Mouse (Mus musculus): ENCODE measurements around the gene Tbc1d5. TPM values are rescaled to one million over a fixed set of nuclear protein-coding genes. Genes with fewer than 3 reads are reported as not detected.

Tbc1d5 gene
- polyA plus RNA-seq, 1 experiment from 2014 or later = 11.3 TPM

- H3K4me2 ChIP-seq = no peak overlapping the region
- no peak for DNase-seq (ENCODE audit: low spot score)
- no peak for ATAC-seq (replicated peaks; ENCODE audit: low FRiP score)
- no peaks in the 10 kb centered on the region for H3K36me3 ChIP-seq (ENCODE audit: control insufficient read depth, insufficient read depth, low read length)
- no peaks in the 10 kb centered on the region for H3K9me3 ChIP-seq (ENCODE audit: control insufficient read depth, low read length)
- H3K4me1 ChIP-seq (replicated peaks; ENCODE audit: control insufficient read depth, insufficient read depth, low read length) = no peaks in the 10 kb centered on the region
- H3K27ac ChIP-seq (ENCODE audit: low read depth, low read length) = no peak overlapping the region
- H3K9ac ChIP-seq (ENCODE audit: low read depth, low read length) = no peak overlapping the region
- H3K27me3 ChIP-seq (replicated peaks; ENCODE audit: control insufficient read depth, insufficient read depth, low read length) = no peaks in the 10 kb centered on the region
- no peak overlapping the region for H3K4me3 ChIP-seq (ENCODE audit: low read depth, low read length)
- WGBS = 81% methylated on average over 2 of the region's 2 CpGs
Measured at GRCm38 (mm10) chr17:51194787-51195186, 15.6 kb upstream of the Tbc1d5 start.

DNA sequence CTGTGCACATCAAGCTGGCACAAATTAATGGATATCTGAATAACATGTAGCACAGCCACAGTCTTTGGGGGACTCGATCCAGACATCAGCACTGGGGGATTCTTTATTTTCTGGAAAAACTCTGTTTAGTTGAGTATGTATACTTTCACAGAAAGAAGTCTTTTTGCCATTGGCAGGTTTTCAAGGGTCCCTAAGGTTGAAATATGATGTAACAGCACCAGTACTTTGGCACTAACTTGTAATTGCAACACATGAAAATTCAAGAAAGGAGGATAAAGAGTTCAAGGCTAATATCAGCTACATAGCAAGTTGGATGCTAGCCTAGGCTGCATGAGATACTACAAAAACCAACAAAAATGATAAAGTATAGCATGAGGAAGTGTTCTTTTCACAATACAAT lies 12.2 kb upstream of the Tbc1d5 start:
- Histone ChIP-seq H3K27me3 (replicated peaks; ENCODE audit: control insufficient read depth, insufficient read depth, low read length) (no peaks in the 10 kb centered on the region), H3K27ac (ENCODE audit: low read depth, low read length) (no peak overlapping the region)
- WGBS = 91% methylated on average over 1 of the region's 1 CpGs

DNA sequence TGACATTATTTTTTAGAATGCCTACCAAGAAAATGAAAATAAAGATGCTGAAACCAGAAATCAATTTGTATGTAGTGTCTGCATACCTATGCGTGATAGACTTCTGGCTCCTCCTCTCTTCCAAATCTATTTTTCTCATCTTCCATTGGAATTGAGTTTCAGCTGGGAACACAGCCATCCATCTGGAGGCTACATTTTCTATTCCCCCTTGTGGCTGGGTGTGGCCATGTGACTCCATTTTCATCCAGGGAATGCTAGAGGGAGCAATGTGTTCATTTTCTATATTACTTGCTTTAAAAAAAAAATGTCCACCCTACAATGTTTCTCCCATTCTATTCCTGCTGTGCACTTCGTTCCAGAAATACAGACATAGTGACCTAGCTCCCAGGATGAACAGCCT lies 3.6 kb upstream of the Tbc1d5 start:
- no peak overlapping the region for H3K4me3 ChIP-seq (ENCODE audit: low read depth, low read length)
- H3K9me3 ChIP-seq (ENCODE audit: control insufficient read depth, low read length) = no peaks in the 10 kb centered on the region
- no peak overlapping the region for H3K9ac ChIP-seq (ENCODE audit: low read depth, low read length)
- no peak overlapping the region for H3K27ac ChIP-seq (ENCODE audit: low read depth, low read length)
- H3K4me2 ChIP-seq = no peak overlapping the region
- ATAC-seq (replicated peaks; ENCODE audit: low FRiP score) (no peak), DNase-seq (ENCODE audit: low spot score) (no peak)
- 77% methylated on average over 2 of the region's 2 CpGs for WGBS
- no peaks in the 10 kb centered on the region for H3K27me3 ChIP-seq (replicated peaks; ENCODE audit: control insufficient read depth, insufficient read depth, low read length)
- H3K36me3 ChIP-seq (ENCODE audit: control insufficient read depth, insufficient read depth, low read length) = no peaks in the 10 kb centered on the region
- H3K4me1 ChIP-seq (replicated peaks; ENCODE audit: control insufficient read depth, insufficient read depth, low read length) = no peaks in the 10 kb centered on the region

More for the DNA sequence above, 12.2 kb upstream of the Tbc1d5 start:
- H3K9me3 ChIP-seq (ENCODE audit: control insufficient read depth, low read length) = no peaks in the 10 kb centered on the region
- H3K9ac ChIP-seq (ENCODE audit: low read depth, low read length) = no peak overlapping the region
- H3K4me3 ChIP-seq (ENCODE audit: low read depth, low read length) = no peak overlapping the region
- H3K4me2 ChIP-seq = no peak overlapping the region
- H3K4me1 ChIP-seq (replicated peaks; ENCODE audit: control insufficient read depth, insufficient read depth, low read length) = no peaks in the 10 kb centered on the region
- H3K36me3 ChIP-seq (ENCODE audit: control insufficient read depth, insufficient read depth, low read length) = no peaks in the 10 kb centered on the region
- no peak for ATAC-seq (replicated peaks; ENCODE audit: low FRiP score)
- DNase-seq (ENCODE audit: low spot score) = no peak

DNA sequence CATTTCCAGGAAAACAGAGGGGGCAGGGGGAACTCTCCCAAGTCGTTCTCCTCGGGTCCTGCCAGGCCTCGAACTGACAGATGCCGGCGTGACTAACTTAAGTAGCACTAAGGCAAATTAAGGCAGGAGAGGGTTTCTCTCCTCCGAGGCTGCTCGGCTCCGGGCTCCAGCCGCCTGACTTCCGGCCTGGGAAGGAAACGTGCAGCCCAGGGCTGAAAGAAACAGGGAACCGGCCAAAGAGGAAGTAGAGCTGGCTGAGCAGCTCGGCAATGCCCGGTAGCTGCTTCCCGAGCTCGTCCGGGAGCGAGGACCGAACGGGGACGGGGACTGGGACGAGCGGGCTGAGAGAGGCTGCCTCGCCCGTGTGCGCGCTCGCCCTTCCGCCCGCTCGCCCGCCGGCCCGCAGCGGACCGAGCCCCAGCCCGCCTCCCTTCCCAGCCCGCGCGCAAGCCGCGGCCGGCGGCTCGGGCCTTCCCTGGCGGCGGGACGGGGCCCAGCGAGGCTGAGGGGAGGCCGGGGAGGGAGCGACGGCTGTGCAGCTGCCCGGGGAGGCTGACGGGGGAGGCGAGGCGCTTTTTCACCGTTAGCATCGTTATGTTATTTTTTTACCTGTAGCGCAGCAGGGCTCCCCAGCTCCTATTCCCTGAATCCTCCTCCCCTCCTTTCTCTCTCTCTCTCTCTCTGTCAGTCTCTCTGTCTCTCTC lies 509 bp downstream of the Tbc1d5 start:
- Histone ChIP-seq H3K4me3 (ENCODE audit: low read depth, low read length) (peak overlapping the region; percentile 87), H3K4me1 (replicated peaks; ENCODE audit: control insufficient read depth, insufficient read depth, low read length) (no peaks in the 10 kb centered on the region), H3K36me3 (ENCODE audit: control insufficient read depth, insufficient read depth, low read length) (no peaks in the 10 kb centered on the region), H3K9me3 (ENCODE audit: control insufficient read depth, low read length) (no peaks in the 10 kb centered on the region), H3K9ac (ENCODE audit: low read depth, low read length) (peak overlapping the region; percentile 99), H3K4me2 (peak overlapping the region; percentile 83), H3K27me3 (replicated peaks; ENCODE audit: control insufficient read depth, insufficient read depth, low read length) (no peaks in the 10 kb centered on the region), H3K27ac (ENCODE audit: low read depth, low read length) (peak overlapping the region; percentile 98)
- DNase-seq (ENCODE audit: low spot score) (peak; percentile 78), ATAC-seq (replicated peaks; ENCODE audit: low FRiP score) (peak; percentile 73)
- WGBS = under 1% methylated on average over 56 of the region's 59 CpGs

DNA sequence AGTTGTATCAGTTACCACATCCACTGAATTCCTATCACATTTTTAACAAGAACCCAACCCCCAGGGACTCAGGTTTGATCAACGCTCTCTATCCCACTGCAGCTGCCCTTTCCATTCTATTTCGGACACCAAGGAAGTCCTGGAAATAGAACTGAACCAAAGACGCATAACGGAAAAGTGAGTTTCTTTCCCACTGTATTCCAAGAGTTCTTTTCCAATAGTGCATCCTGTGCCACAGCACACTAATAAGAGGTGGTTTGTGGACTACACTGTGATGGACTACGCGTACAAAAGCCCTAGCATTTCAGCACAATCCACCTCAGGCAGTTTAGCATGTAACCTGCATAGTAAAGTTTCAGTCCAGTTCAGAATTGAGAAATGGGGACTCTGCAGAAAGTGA lies 1.2 kb downstream of the Tbc1d5 start:
- H3K4me2 ChIP-seq = peak overlapping the region; percentile 83
- peak overlapping the region; percentile 98 for H3K27ac ChIP-seq (ENCODE audit: low read depth, low read length)
- peak overlapping the region; percentile 87 for H3K4me3 ChIP-seq (ENCODE audit: low read depth, low read length)
- H3K36me3 ChIP-seq (ENCODE audit: control insufficient read depth, insufficient read depth, low read length) = no peaks in the 10 kb centered on the region
- H3K27me3 ChIP-seq (replicated peaks; ENCODE audit: control insufficient read depth, insufficient read depth, low read length) = no peaks in the 10 kb centered on the region
- no peak for DNase-seq (ENCODE audit: low spot score)
- H3K4me1 ChIP-seq (replicated peaks; ENCODE audit: control insufficient read depth, insufficient read depth, low read length) = no peaks in the 10 kb centered on the region
- ATAC-seq (replicated peaks; ENCODE audit: low FRiP score) = 0 out of 2 replicates have a peak, but pooled peaks have one; percentile 11
- no peaks in the 10 kb centered on the region for H3K9me3 ChIP-seq (ENCODE audit: control insufficient read depth, low read length)
- peak overlapping the region; percentile 99 for H3K9ac ChIP-seq (ENCODE audit: low read depth, low read length)
- WGBS = 44% methylated on average over 6 of the region's 6 CpGs

DNA sequence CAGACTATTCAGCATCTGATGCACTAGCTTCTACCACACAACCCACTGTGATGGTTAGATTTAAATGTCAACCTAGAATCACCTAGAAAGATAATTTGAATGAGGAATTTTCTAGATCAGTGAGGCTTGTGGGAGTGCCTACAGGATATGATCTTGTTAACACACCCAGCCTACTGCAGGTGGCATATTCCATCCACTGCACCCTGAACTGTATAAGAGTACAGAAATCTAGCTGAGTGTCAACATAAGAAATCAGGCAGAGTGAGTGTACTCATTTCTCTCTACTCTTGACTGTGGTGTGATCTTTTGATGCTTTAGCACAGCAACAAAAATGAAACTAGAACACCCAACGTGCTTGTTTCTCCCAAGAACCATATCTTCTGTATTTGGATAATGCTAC lies 6.8 kb downstream of the Tbc1d5 start:
- DNase-seq (ENCODE audit: low spot score) (no peak), ATAC-seq (replicated peaks; ENCODE audit: low FRiP score) (no peak)
- Histone ChIP-seq H3K27ac (ENCODE audit: low read depth, low read length) (no peak overlapping the region), H3K9ac (ENCODE audit: low read depth, low read length) (no peak overlapping the region), H3K4me2 (no peak overlapping the region), H3K4me3 (ENCODE audit: low read depth, low read length) (no peak overlapping the region), H3K36me3 (ENCODE audit: control insufficient read depth, insufficient read depth, low read length) (no peaks in the 10 kb centered on the region), H3K27me3 (replicated peaks; ENCODE audit: control insufficient read depth, insufficient read depth, low read length) (no peaks in the 10 kb centered on the region), H3K9me3 (ENCODE audit: control insufficient read depth, low read length) (no peaks in the 10 kb centered on the region), H3K4me1 (replicated peaks; ENCODE audit: control insufficient read depth, insufficient read depth, low read length) (no peaks in the 10 kb centered on the region)
- WGBS = 82% methylated on average over 1 of the region's 1 CpGs

DNA sequence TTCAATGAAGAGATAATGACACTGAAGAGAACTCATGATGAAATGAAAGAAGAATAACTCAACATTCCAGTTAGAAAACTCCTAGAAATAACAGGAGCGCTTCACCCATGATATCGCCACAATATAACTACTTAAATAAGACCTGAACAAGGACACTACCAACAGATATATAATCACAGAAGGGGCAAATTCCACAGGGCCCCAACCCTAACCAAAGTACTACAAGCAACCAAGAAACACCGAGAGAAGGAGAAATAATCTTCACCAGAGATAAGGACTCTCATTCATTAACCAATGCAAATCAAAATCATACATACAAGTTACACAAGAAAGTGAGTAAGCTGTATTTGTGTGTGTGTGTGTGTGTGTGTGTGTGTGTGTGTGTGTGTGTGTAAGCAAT lies 7.6 kb downstream of the Tbc1d5 start:
- Histone ChIP-seq H3K4me2 (no peak overlapping the region), H3K9ac (ENCODE audit: low read depth, low read length) (no peak overlapping the region), H3K4me3 (ENCODE audit: low read depth, low read length) (no peak overlapping the region), H3K27me3 (replicated peaks; ENCODE audit: control insufficient read depth, insufficient read depth, low read length) (no peaks in the 10 kb centered on the region), H3K27ac (ENCODE audit: low read depth, low read length) (no peak overlapping the region), H3K4me1 (replicated peaks; ENCODE audit: control insufficient read depth, insufficient read depth, low read length) (no peaks in the 10 kb centered on the region), H3K36me3 (ENCODE audit: control insufficient read depth, insufficient read depth, low read length) (no peaks in the 10 kb centered on the region), H3K9me3 (ENCODE audit: control insufficient read depth, low read length) (no peaks in the 10 kb centered on the region)
- no peak for DNase-seq (ENCODE audit: low spot score)
- WGBS = 78% methylated on average over 3 of the region's 3 CpGs
- no peak for ATAC-seq (replicated peaks; ENCODE audit: low FRiP score)

DNA sequence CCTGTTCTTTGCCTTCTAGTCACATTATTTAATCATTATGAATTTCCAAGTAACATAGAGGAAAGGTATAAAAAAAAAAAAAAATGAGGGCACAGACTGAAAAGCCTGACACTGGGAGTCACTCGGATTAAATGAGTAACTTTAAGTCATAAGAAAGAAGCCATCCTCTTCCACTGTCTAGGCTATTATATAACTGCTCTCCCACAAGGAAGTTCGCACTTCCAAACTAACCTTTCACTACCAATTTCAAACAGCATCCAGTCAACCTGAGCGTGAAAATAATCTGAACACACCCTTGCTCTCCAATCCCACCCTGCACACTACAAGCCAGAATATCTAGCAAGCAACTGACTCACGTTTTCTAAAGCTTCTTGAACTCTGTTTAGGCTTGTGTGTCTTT lies 9.2 kb downstream of the Tbc1d5 start:
- no peaks in the 10 kb centered on the region for H3K27me3 ChIP-seq (replicated peaks; ENCODE audit: control insufficient read depth, insufficient read depth, low read length)
- no peak overlapping the region for H3K4me3 ChIP-seq (ENCODE audit: low read depth, low read length)
- no peak for DNase-seq (ENCODE audit: low spot score)
- H3K27ac ChIP-seq (ENCODE audit: low read depth, low read length) = no peak overlapping the region
- no peak overlapping the region for H3K4me2 ChIP-seq
- 78% methylated on average over 4 of the region's 4 CpGs for WGBS
- no peaks in the 10 kb centered on the region for H3K4me1 ChIP-seq (replicated peaks; ENCODE audit: control insufficient read depth, insufficient read depth, low read length)
- H3K9ac ChIP-seq (ENCODE audit: low read depth, low read length) = no peak overlapping the region
- no peaks in the 10 kb centered on the region for H3K36me3 ChIP-seq (ENCODE audit: control insufficient read depth, insufficient read depth, low read length)
- ATAC-seq (replicated peaks; ENCODE audit: low FRiP score) = no peak
- H3K9me3 ChIP-seq (ENCODE audit: control insufficient read depth, low read length) = no peaks in the 10 kb centered on the region

GRCm38 (mm10) chr17:51162366-51162765 lies 16.8 kb downstream of the Tbc1d5 start:
- Histone ChIP-seq H3K9me3 (ENCODE audit: control insufficient read depth, low read length) (no peaks in the 10 kb centered on the region), H3K9ac (ENCODE audit: low read depth, low read length) (no peak overlapping the region), H3K27me3 (replicated peaks; ENCODE audit: control insufficient read depth, insufficient read depth, low read length) (no peaks in the 10 kb centered on the region), H3K4me2 (no peak overlapping the region), H3K4me3 (ENCODE audit: low read depth, low read length) (no peak overlapping the region), H3K27ac (ENCODE audit: low read depth, low read length) (no peak overlapping the region), H3K36me3 (ENCODE audit: control insufficient read depth, insufficient read depth, low read length) (no peaks in the 10 kb centered on the region), H3K4me1 (replicated peaks; ENCODE audit: control insufficient read depth, insufficient read depth, low read length) (no peaks in the 10 kb centered on the region)
- ATAC-seq (replicated peaks; ENCODE audit: low FRiP score) = no peak
- no peak for DNase-seq (ENCODE audit: low spot score)

All from liver, embryonic 11.5 days (tissue).